18 mouse cellular contexts compared by ENCODE assay signal in genomic region chr7:108991207-108991606, GRCm38 (mm10). TPM values are rescaled to one million over a fixed set of nuclear protein-coding genes. Genes with fewer than 3 reads are reported as not detected.
DNase-seq lines count a peak whose midpoint lies in the region; ATAC-seq lines count a peak whose summit lies in the region.
"Had no signal": no experiment of that assay in that cellular context is flagged by ENCODE, and none has a peak within 500 bp of the region (broad histone marks: within the 10 kb centered on the region; RNA-seq: fewer than 3 reads in every experiment).

No protein-coding gene starts in this region.

- H3K4me1 ChIP-seq in forebrain, embryonic 15.5 days: no peaks in the 10 kb centered on the region
- H3K4me1 ChIP-seq: hindbrain, embryonic 12.5 days; midbrain, embryonic 10.5 days; neural tube, embryonic 15.5 days had no signal

- intact Hi-C loops in left cerebral cortex, postnatal 4 days (cut with DNase I): no loop called here

- peak; percentile 58 for DNase-seq in left cerebral cortex, adult 11 months (ENCODE audit: low spot score)
- DNase-seq in left cerebral cortex, postnatal 4 days: no peak
- DNase-seq in frontal cortex, postnatal 14 days (ENCODE audit: low spot score in 2 of 2): peak; percentile 35 to 40
- peak; percentile 39 to 85 for DNase-seq in left cerebral cortex, adult 8-10 months (ENCODE audit: low spot score in 2 of 2)
- DNase-seq in right cerebral cortex, postnatal 36 days (ENCODE audit: low spot score in 2 of 2): peak; percentile 71 to 82
- no peak for DNase-seq in kidney, postnatal 4 days
- DNase-seq: adrenal gland, postnatal 25 days; cerebellum, adult 9-11 months; heart, adult 2 months; kidney, adult 11 months; kidney, postnatal 36 days; liver; lung, adult 18-20 months had no signal

- no peak overlapping the region for H3K9ac ChIP-seq in forebrain, embryonic 15.5 days (replicated peaks)
- H3K9ac ChIP-seq: hindbrain, embryonic 12.5 days; neural tube, embryonic 15.5 days had no signal

- H3K36me3 ChIP-seq in forebrain, embryonic 15.5 days: no peaks in the 10 kb centered on the region
- H3K36me3 ChIP-seq: hindbrain, embryonic 12.5 days; midbrain, embryonic 10.5 days; neural tube, embryonic 15.5 days had no signal

- H3K9me3 ChIP-seq in forebrain, embryonic 15.5 days: no peaks in the 10 kb centered on the region
- H3K9me3 ChIP-seq: hindbrain, embryonic 12.5 days; midbrain, embryonic 10.5 days; neural tube, embryonic 15.5 days had no signal

- no peak overlapping the region for H3K4me3 ChIP-seq in forebrain, embryonic 15.5 days
- H3K4me3 ChIP-seq: heart, adult 2 months; hindbrain, embryonic 12.5 days; midbrain, embryonic 10.5 days; neural tube, embryonic 15.5 days had no signal

- H3K27ac ChIP-seq in forebrain, embryonic 15.5 days (replicated peaks): no peak overlapping the region
- H3K27ac ChIP-seq: heart, adult 2 months; hindbrain, embryonic 12.5 days; midbrain, embryonic 10.5 days; neural tube, embryonic 15.5 days had no signal

- WGBS in forebrain, embryonic 15.5 days: 93% methylated on average over 9 of the region's 9 CpGs

- H3K4me2 ChIP-seq in forebrain, embryonic 15.5 days (replicated peaks): no peak overlapping the region
- H3K4me2 ChIP-seq: hindbrain, embryonic 12.5 days; neural tube, embryonic 15.5 days had no signal

- H3K27me3 ChIP-seq in forebrain, embryonic 15.5 days: no peaks in the 10 kb centered on the region
- H3K27me3 ChIP-seq: hindbrain, embryonic 12.5 days; neural tube, embryonic 15.5 days had no signal

- no peak for ATAC-seq in forebrain, embryonic 15.5 days (replicated peaks)
- ATAC-seq: forebrain, embryonic 16.5 days had no signal

RNA-seq across cellular contexts. Expression of gene Tub, which starts 41.1 kb away (rescaled TPM):
- 100 to 1,000 TPM; 186 to 189 TPM for total RNA-seq in left cerebral cortex, postnatal 4 days (2021)
- 100 to 1,000 TPM; 107 to 129 (median 115) TPM for total RNA-seq in left cerebral cortex, adult 8-10 months (2022)
- polyA plus RNA-seq in forebrain, embryonic 15.5 days (2015; fragmentation: Nextera tagmentation; extraction: Ambion mirVana): 42.2 and 49.3 TPM in 2 replicates

RNA-seq across cellular contexts. Expression of gene Eif3f, which starts 57.0 kb away (rescaled TPM):
- total RNA-seq in left cerebral cortex, postnatal 4 days (2021): 100 to 1,000 TPM; 160 to 173 TPM
- 100 to 1,000 TPM; 101 to 102 (median 101) TPM for total RNA-seq in left cerebral cortex, adult 8-10 months (2022)
- polyA plus RNA-seq in forebrain, embryonic 15.5 days (2015; fragmentation: Nextera tagmentation; extraction: Ambion mirVana): 85.2 and 86.8 TPM in 2 replicates

Comparison
In these comparisons a context has a peak if more than half of its experiments do, and no peak if none do; other contexts are left out.
1. DNase-seq: peak in left cerebral cortex, adult 11 months (single experiment), frontal cortex, postnatal 14 days (2 of 2), left cerebral cortex, adult 8-10 months (2 of 2) and right cerebral cortex, postnatal 36 days (2 of 2); none in left cerebral cortex, postnatal 4 days (single experiment) and kidney, postnatal 4 days (0 of 2).